In genomic region chrX:139247294-139247693, GRCm38 (mm10) we compare ENCODE assay signal across 12 mouse cellular contexts. TPM values are rescaled to one million over a fixed set of nuclear protein-coding genes. Genes with fewer than 3 reads are reported as not detected.
DNase-seq lines count a peak whose midpoint lies in the region; ATAC-seq and TF ChIP-seq lines count a peak whose summit lies in the region.
"Had no signal": no experiment of that assay in that cellular context is flagged by ENCODE, and none has a peak within 500 bp of the region (broad histone marks: within the 10 kb centered on the region; RNA-seq: fewer than 3 reads in every experiment).

No protein-coding gene starts in this region.

- no peak for TF ChIP-seq POLR2A in MEL (IDR thresholded peaks at IDR 0.05; ENCODE audit: control insufficient read depth in 1 of 2, insufficient read depth in 1 of 2, low read depth in 1 of 2, low read length in 2 of 2, poor library complexity in 1 of 2)

- peak; percentile 8 to 43 for DNase-seq in cerebellum, postnatal 14 days
- DNase-seq in cerebellum, adult 9-10 months = no peak
- DNase-seq in left cerebral cortex, postnatal 4 days = peak; percentile 11
- no peak for DNase-seq in left cerebral cortex, adult 18-20 months (ENCODE audit: low spot score in 2 of 2)
- DNase-seq in MEL (ENCODE audit: low read depth, low spot score) = peak; percentile 68
- DNase-seq in kidney, postnatal 14 days = peak; percentile 1
- no peak for DNase-seq in urinary bladder, postnatal 10 days (ENCODE audit: low spot score)
- DNase-seq: layer of hippocampus, adult 9-11 months; right cerebral cortex, postnatal 14 days had no signal

- peak; percentile 64 to 75 (median 71) for TF ChIP-seq CTCF in MEL (IDR thresholded peaks at IDR 0.05 in 2 of 3, conservative IDR thresholded peaks at IDR 0.05 in 1 of 3; ENCODE audit: control insufficient read depth in 1 of 3, insufficient read depth in 1 of 3, low read depth in 2 of 3, low read length in 3 of 3, poor library complexity in 1 of 3, severe bottlenecking in 1 of 3)

- H3K9me3 ChIP-seq in MEL (replicated peaks; ENCODE audit: insufficient read depth, low read length) = no peaks in the 10 kb centered on the region
- H3K9me3 ChIP-seq in midbrain, embryonic 13.5 days = no peaks in the 10 kb centered on the region
- H3K9me3 ChIP-seq: heart, embryonic 13.5 days; midbrain, embryonic 12.5 days had no signal

- no peak for ATAC-seq in midbrain, embryonic 13.5 days

- H3K36me3 ChIP-seq in MEL (ENCODE audit: control insufficient read depth in 1 of 2, insufficient read depth in 2 of 2, low read length in 2 of 2) = no peaks in the 10 kb centered on the region
- no peaks in the 10 kb centered on the region for H3K36me3 ChIP-seq in midbrain, embryonic 13.5 days
- H3K36me3 ChIP-seq: heart, embryonic 13.5 days; midbrain, embryonic 12.5 days had no signal

- no peaks in the 10 kb centered on the region for H3K79me2 ChIP-seq in MEL (ENCODE audit: control insufficient read depth, insufficient read depth, low read length, poor library complexity)

- no peak for TF ChIP-seq EP300 in MEL (IDR thresholded peaks at IDR 0.05; ENCODE audit: low read depth in 1 of 2, low read length in 2 of 2)

- 69% methylated on average over 3 of the region's 3 CpGs for WGBS in midbrain, embryonic 13.5 days

- intact Hi-C loops in left cerebral cortex, postnatal 4 days (cut with DNase I) = no loop called here

- peak; percentile 76 for TF ChIP-seq RAD21 in MEL (IDR thresholded peaks at IDR 0.05; ENCODE audit: low read depth, low read length)

- H3K27ac ChIP-seq in MEL (ENCODE audit: control insufficient read depth, low read depth, low read length) = no peak overlapping the region
- no peak overlapping the region for H3K27ac ChIP-seq in midbrain, embryonic 13.5 days
- H3K27ac ChIP-seq: heart, embryonic 13.5 days; midbrain, embryonic 12.5 days had no signal

- H3K4me2 ChIP-seq in midbrain, embryonic 13.5 days (replicated peaks) = no peak overlapping the region
- H3K4me2 ChIP-seq: heart, embryonic 13.5 days; midbrain, embryonic 12.5 days had no signal

- H3K4me3 ChIP-seq in MEL (ENCODE audit: control insufficient read depth in 1 of 2, insufficient read depth in 1 of 2, low read depth in 2 of 2, low read length in 2 of 2) = no peak overlapping the region
- H3K4me3 ChIP-seq in midbrain, embryonic 13.5 days (replicated peaks) = no peak overlapping the region
- H3K4me3 ChIP-seq: heart, embryonic 13.5 days; midbrain, embryonic 12.5 days had no signal

- no peaks in the 10 kb centered on the region for H3K4me1 ChIP-seq in MEL (ENCODE audit: control insufficient read depth in 1 of 2, insufficient read depth in 2 of 2, low read length in 2 of 2)
- no peaks in the 10 kb centered on the region for H3K4me1 ChIP-seq in midbrain, embryonic 13.5 days (replicated peaks)
- H3K4me1 ChIP-seq: heart, embryonic 13.5 days; midbrain, embryonic 12.5 days had no signal

- H3K27me3 ChIP-seq in MEL (ENCODE audit: control insufficient read depth in 1 of 2, insufficient read depth in 2 of 2, low read length in 2 of 2) = no peaks in the 10 kb centered on the region
- H3K27me3 ChIP-seq in midbrain, embryonic 13.5 days = no peaks in the 10 kb centered on the region; the same call in 1 of the 2 replicates
- H3K27me3 ChIP-seq: heart, embryonic 13.5 days; midbrain, embryonic 12.5 days had no signal

- no peak overlapping the region for H3K9ac ChIP-seq in MEL (ENCODE audit: control insufficient read depth, low read depth, low read length, poor library complexity, severe bottlenecking)
- H3K9ac ChIP-seq in midbrain, embryonic 13.5 days (replicated peaks) = no peak overlapping the region
- H3K9ac ChIP-seq: heart, embryonic 13.5 days; midbrain, embryonic 12.5 days had no signal

TF ChIP-seq in MEL, 35 proteins besides CTCF, POLR2A, EP300 and RAD21:
- TF ChIP-seq MYC (IDR thresholded peaks at IDR 0.05; ENCODE audit: low read depth, low read length) = peak; percentile 18; the same call in 1 of the 2 replicates
- TF ChIP-seq SMC3 (IDR thresholded peaks at IDR 0.05; ENCODE audit: low read depth, low read length) = peak; percentile 65
- TF ChIP-seq ETS1 (IDR thresholded peaks at IDR 0.05; ENCODE audit: low read depth, low read length) = no peak
- TF ChIP-seq CHD1 (IDR thresholded peaks at IDR 0.05; ENCODE audit: low read depth, low read length) = no peak
- TF ChIP-seq USF2 (IDR thresholded peaks at IDR 0.05; ENCODE audit: borderline replicate concordance in 1 of 2, insufficient read depth in 1 of 2, low read depth in 1 of 2, low read length in 2 of 2) = no peak
- no peak for TF ChIP-seq RCOR1 (IDR thresholded peaks at IDR 0.05; ENCODE audit: low read depth, low read length)
- no peak for TF ChIP-seq TBP (IDR thresholded peaks at IDR 0.05; ENCODE audit: low read depth, low read length)
- TF ChIP-seq JUND (IDR thresholded peaks at IDR 0.05; ENCODE audit: low read depth, low read length) = no peak
- TF ChIP-seq GATA1 (IDR thresholded peaks at IDR 0.05; ENCODE audit: low read depth, low read length) = no peak
- peak; percentile 55 for TF ChIP-seq ZC3H11A (IDR thresholded peaks at IDR 0.05; ENCODE audit: low read depth, low read length)

RNA-seq across cellular contexts. Expression of gene Mum1l1, which starts 37.5 kb away (rescaled TPM):
- total RNA-seq in left cerebral cortex, postnatal 4 days (2021) = 1 to 10 TPM; 2.8 to 2.9 TPM
- 1 to 10 TPM; 1.8 to 2.4 TPM for total RNA-seq in left cerebral cortex, adult 18-20 months (2021)
- total RNA-seq in MEL (2012; rRNA removed) = 0.92 and 0.98 TPM in 2 replicates
- polyA plus RNA-seq in MEL (2012; ENCODE audit: insufficient read depth in 1 of 2, insufficient read length in 2 of 2, low read depth in 1 of 2, low replicate concordance in 2 of 2, missing spikeins in 1 of 2) = under 1 TPM in 1 of 2 experiments, not detected in 1; 0.56 TPM
- 7.5 and 9.3 TPM in 2 replicates for polyA plus RNA-seq in midbrain, embryonic 13.5 days (2015; fragmentation: Nextera tagmentation; extraction: Ambion mirVana)

Comparison
In these comparisons a context has a peak if more than half of its experiments do, and no peak if none do; other contexts are left out.
1. DNase-seq: peak in cerebellum, postnatal 14 days (2 of 2), left cerebral cortex, postnatal 4 days (single experiment), MEL (single experiment) and kidney, postnatal 14 days (single experiment); none in cerebellum, adult 9-10 months (single experiment), left cerebral cortex, adult 18-20 months (0 of 2) and urinary bladder, postnatal 10 days (single experiment).